Mouse (Mus musculus): ENCODE results near the gene Rnf6. TPM values are rescaled to one million over a fixed set of nuclear protein-coding genes. Genes with fewer than 3 reads are reported as not detected.

Gene Rnf6
- polyA plus RNA-seq, 1 experiment = 27.6 TPM

- H3K27me3 ChIP-seq (ENCODE audit: control insufficient read depth, insufficient read depth, low read length) = no peaks in the 10 kb centered on the region
- H3K27ac ChIP-seq (ENCODE audit: control insufficient read depth, insufficient read depth, low read depth, low read length) = no peak overlapping the region
- no peaks in the 10 kb centered on the region for H3K4me1 ChIP-seq (ENCODE audit: control insufficient read depth, insufficient read depth, low read length)
- H3K36me3 ChIP-seq (ENCODE audit: control insufficient read depth, insufficient read depth, low read length) = no peaks in the 10 kb centered on the region
- no peak overlapping the region for H3K4me3 ChIP-seq (ENCODE audit: control insufficient read depth, low read depth, low read length)
- TF ChIP-seq CTCF (IDR thresholded peaks at IDR 0.05; ENCODE audit: control insufficient read depth, insufficient read depth, insufficient replicate concordance, low read depth, low read length) (no peak), POLR2A (IDR thresholded peaks at IDR 0.05; ENCODE audit: control insufficient read depth, low read depth, low read length) (no peak)
These were observed 20.8 kb downstream of the Rnf6 start for GRCm38 (mm10) chr5:146200580-146200979.

DNA sequence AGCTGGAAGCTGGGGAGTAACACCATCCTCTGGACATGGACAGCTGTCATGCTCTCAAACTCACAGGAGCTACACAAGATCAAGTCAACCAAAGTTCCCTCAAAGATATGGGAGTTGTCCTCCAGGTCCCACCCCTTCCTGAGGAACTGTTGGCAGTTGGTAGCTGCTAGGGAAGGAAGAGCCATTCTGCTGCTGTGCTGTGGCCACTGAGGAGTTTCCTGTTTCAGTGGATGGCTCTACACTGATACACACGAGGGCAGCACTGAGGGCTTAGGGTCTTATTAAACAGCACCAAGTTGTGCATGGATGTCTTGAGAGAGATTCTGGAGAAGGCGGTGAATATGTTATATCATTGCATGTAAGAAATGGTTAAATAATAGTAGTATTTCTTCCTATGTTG lies 21.8 kb downstream of the Rnf6 start:
- Histone ChIP-seq H3K27me3 (ENCODE audit: control insufficient read depth, insufficient read depth, low read length) (no peaks in the 10 kb centered on the region), H3K4me1 (ENCODE audit: control insufficient read depth, insufficient read depth, low read length) (no peaks in the 10 kb centered on the region), H3K4me3 (ENCODE audit: control insufficient read depth, low read depth, low read length) (no peak overlapping the region), H3K36me3 (ENCODE audit: control insufficient read depth, insufficient read depth, low read length) (no peaks in the 10 kb centered on the region), H3K27ac (ENCODE audit: control insufficient read depth, insufficient read depth, low read depth, low read length) (no peak overlapping the region)
- TF ChIP-seq CTCF (IDR thresholded peaks at IDR 0.05; ENCODE audit: control insufficient read depth, insufficient read depth, insufficient replicate concordance, low read depth, low read length) (no peak), POLR2A (IDR thresholded peaks at IDR 0.05; ENCODE audit: control insufficient read depth, low read depth, low read length) (no peak)

- H3K4me3 ChIP-seq (ENCODE audit: control insufficient read depth, low read depth, low read length) = no peak overlapping the region
- TF ChIP-seq CTCF (IDR thresholded peaks at IDR 0.05; ENCODE audit: control insufficient read depth, insufficient read depth, insufficient replicate concordance, low read depth, low read length) (no peak), POLR2A (IDR thresholded peaks at IDR 0.05; ENCODE audit: control insufficient read depth, low read depth, low read length) (no peak)
- H3K27ac ChIP-seq (ENCODE audit: control insufficient read depth, insufficient read depth, low read depth, low read length) = no peak overlapping the region
These were observed 22.3 kb downstream of the Rnf6 start for GRCm38 (mm10) chr5:146199073-146199472.

GRCm38 (mm10) chr5:146193360-146193759 lies 28.0 kb downstream of the Rnf6 start:
- no peak overlapping the region for H3K4me3 ChIP-seq (ENCODE audit: control insufficient read depth, low read depth, low read length)
- H3K4me1 ChIP-seq (ENCODE audit: control insufficient read depth, insufficient read depth, low read length) = no peaks in the 10 kb centered on the region
- no peaks in the 10 kb centered on the region for H3K36me3 ChIP-seq (ENCODE audit: control insufficient read depth, insufficient read depth, low read length)
- TF ChIP-seq CTCF (IDR thresholded peaks at IDR 0.05; ENCODE audit: control insufficient read depth, insufficient read depth, insufficient replicate concordance, low read depth, low read length) (no peak), POLR2A (IDR thresholded peaks at IDR 0.05; ENCODE audit: control insufficient read depth, low read depth, low read length) (no peak)
- no peak overlapping the region for H3K27ac ChIP-seq (ENCODE audit: control insufficient read depth, insufficient read depth, low read depth, low read length)
- no peaks in the 10 kb centered on the region for H3K27me3 ChIP-seq (ENCODE audit: control insufficient read depth, insufficient read depth, low read length)

More at GRCm38 (mm10) chr5:146199073-146199472, 22.3 kb downstream of the Rnf6 start:
- no peaks in the 10 kb centered on the region for H3K4me1 ChIP-seq (ENCODE audit: control insufficient read depth, insufficient read depth, low read length)
- H3K27me3 ChIP-seq (ENCODE audit: control insufficient read depth, insufficient read depth, low read length) = no peaks in the 10 kb centered on the region
- no peaks in the 10 kb centered on the region for H3K36me3 ChIP-seq (ENCODE audit: control insufficient read depth, insufficient read depth, low read length)

DNA sequence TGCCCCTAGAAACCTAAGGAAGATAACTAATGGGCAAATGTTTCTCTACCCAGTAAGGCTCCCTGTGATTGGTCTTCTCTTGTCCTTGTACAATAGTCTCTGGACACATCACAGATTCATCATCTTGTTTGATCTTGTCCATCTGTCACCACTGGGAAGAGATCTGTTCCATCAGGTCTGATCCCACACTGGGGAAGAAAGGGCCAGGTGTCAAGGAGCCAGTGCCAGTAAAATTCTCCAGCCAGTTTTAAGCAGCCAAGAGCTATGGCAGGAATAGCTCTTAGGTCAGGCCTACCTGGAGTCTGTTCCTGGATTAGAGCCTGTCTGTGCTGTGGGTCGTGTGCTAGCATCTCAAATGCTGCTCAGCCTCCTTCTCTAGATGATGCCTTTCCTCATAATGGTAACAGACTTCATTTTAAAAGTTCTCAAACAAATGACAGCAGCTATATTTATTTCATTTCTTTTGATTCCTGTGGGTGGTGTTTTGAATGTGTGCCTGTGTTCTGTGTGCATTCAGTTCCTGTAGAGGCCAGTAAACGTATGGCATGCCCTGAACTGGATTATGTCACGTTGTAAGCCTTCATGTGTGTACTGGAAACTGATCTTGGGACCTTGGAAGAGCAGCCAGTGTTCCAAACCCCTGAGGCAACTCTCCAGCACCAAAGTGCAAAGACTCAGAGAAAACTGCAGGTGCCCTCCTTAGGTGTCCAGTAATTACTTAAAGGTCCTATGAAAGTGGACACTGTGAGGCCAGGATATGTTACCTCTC lies 30.7 kb downstream of the Rnf6 start:
- Histone ChIP-seq H3K27ac (ENCODE audit: control insufficient read depth, insufficient read depth, low read depth, low read length) (no peak overlapping the region), H3K4me1 (ENCODE audit: control insufficient read depth, insufficient read depth, low read length) (no peaks in the 10 kb centered on the region), H3K27me3 (ENCODE audit: control insufficient read depth, insufficient read depth, low read length) (no peaks in the 10 kb centered on the region), H3K4me3 (ENCODE audit: control insufficient read depth, low read depth, low read length) (no peak overlapping the region), H3K36me3 (ENCODE audit: control insufficient read depth, insufficient read depth, low read length) (no peaks in the 10 kb centered on the region)
- TF ChIP-seq POLR2A (IDR thresholded peaks at IDR 0.05; ENCODE audit: control insufficient read depth, low read depth, low read length) = no peak
- no peak for TF ChIP-seq CTCF (IDR thresholded peaks at IDR 0.05; ENCODE audit: control insufficient read depth, insufficient read depth, insufficient replicate concordance, low read depth, low read length)

DNA sequence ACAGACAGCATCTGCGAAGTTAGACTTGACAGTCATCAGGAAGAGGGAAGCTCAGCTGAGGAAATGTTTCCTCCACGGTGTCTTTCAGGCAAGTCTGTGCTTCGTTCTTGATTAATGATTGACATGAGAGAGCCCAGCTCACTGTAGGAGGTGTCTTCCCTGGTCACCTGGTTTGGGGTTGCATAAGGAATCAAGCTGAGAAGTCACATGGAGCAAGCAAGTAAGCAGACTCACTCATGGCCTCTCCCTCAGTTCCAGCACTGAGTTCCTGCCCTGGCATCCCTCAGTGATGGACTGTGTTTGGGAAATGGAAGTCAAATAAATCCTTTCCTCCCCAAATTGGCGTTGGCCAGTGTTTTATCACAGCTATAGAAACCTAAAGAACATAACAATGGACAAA lies 31.3 kb downstream of the Rnf6 start:
- no peak overlapping the region for H3K4me3 ChIP-seq (ENCODE audit: control insufficient read depth, low read depth, low read length)
- no peak overlapping the region for H3K27ac ChIP-seq (ENCODE audit: control insufficient read depth, insufficient read depth, low read depth, low read length)
- H3K27me3 ChIP-seq (ENCODE audit: control insufficient read depth, insufficient read depth, low read length) = no peaks in the 10 kb centered on the region
- TF ChIP-seq CTCF (IDR thresholded peaks at IDR 0.05; ENCODE audit: control insufficient read depth, insufficient read depth, insufficient replicate concordance, low read depth, low read length) = no peak
- H3K36me3 ChIP-seq (ENCODE audit: control insufficient read depth, insufficient read depth, low read length) = no peaks in the 10 kb centered on the region
- peaks cover 2% of the 10 kb centered on the region; the same call in 1 of the 2 replicates for H3K4me1 ChIP-seq (ENCODE audit: control insufficient read depth, insufficient read depth, low read length)

- Histone ChIP-seq H3K36me3 (ENCODE audit: control insufficient read depth, insufficient read depth, low read length) (no peaks in the 10 kb centered on the region), H3K27ac (ENCODE audit: control insufficient read depth, insufficient read depth, low read depth, low read length) (no peak overlapping the region), H3K4me1 (ENCODE audit: control insufficient read depth, insufficient read depth, low read length) (peaks cover 2% of the 10 kb centered on the region; the same call in 1 of the 2 replicates), H3K4me3 (ENCODE audit: control insufficient read depth, low read depth, low read length) (no peak overlapping the region), H3K27me3 (ENCODE audit: control insufficient read depth, insufficient read depth, low read length) (no peaks in the 10 kb centered on the region)
- TF ChIP-seq POLR2A (IDR thresholded peaks at IDR 0.05; ENCODE audit: control insufficient read depth, low read depth, low read length) (no peak), CTCF (IDR thresholded peaks at IDR 0.05; ENCODE audit: control insufficient read depth, insufficient read depth, insufficient replicate concordance, low read depth, low read length) (no peak)
These were observed 32.6 kb downstream of the Rnf6 start for GRCm38 (mm10) chr5:146188712-146189111.
